Mouse (Mus musculus): ENCODE data around the gene Sgcb.
"Not testable (repeated sequence)": the region's sequence is repeated elsewhere in the genome, so short reads cannot be mapped to it uniquely, and the experiment has no call there.

Sgcb gene

DNA sequence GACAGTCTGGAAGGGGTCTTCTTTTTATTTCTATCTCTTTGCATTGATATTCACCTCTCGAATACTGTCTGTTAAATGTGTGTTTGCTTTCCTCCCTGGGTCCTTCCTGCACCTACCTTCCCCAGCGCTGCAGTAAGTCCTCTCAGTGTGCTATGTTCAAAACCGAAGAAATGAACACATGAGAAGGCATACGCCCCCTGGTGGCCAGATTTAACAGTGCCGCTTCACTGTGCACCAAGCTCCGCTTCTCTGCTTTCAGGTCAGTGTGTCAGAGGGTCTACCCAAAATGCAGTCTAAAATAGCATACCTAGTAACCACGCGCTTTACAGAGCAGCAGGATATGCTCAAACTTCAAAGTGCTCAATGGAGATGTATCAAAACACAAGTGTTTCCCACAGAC, 14.4 kb downstream of the Sgcb start:
- peak; percentile 87 for DNase-seq (ENCODE audit: low read depth, low spot score)

DNA sequence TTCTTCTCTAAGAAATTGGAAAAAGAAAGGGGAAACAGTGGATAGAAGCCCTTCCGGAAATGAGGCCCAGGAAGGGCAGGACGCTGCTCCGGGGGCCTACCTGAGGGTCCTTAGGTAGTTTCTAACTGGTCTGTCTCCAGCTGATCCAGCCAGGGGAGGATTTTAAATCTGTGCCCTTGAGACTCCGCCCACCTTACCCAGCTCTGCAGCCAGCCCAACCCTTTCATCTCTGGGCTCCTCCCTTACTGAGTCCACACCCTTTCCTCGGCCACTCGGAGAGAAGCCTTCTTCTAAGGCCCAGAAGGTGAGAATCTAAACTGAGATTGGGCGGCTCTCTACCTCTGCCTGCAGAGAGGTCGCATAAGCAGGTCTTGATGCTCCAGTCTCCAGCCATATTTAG, 15.3 kb downstream of the Sgcb start, which contains the start of gene Lrrc66:
Lrrc66 (minus strand) TSS at position 236 of the 400 bp plus-strand sequence.
- peak; percentile 73 for DNase-seq (ENCODE audit: low read depth, low spot score)

DNA sequence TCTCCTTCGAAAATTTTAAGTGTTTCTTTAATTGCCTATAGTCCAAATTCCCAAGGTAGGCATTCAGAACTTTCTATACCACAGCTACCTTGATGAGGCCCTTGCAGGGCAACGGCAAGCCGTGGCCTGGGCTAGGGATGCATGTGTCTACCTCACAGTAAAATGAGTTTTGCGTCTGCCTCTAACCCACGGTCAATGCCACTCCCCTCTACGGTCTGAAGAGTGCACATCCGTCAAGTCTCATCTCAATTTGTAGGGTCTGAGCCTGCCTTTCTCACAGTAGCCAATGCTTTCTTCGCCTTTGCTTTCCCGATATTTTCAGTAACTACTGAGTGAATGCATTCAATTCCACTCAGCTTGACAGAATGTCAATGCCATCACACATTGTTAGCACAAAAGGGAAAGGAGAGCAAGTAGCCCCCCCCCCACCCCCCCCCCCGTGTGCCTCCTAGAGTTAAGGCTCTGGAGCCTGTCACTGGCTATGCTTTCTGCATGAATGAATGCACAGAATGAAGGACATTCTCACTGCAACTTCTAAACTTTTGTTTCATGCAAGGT, 16.5 kb downstream of the Sgcb start:
- DNase-seq (ENCODE audit: low read depth, low spot score): no peak

DNA sequence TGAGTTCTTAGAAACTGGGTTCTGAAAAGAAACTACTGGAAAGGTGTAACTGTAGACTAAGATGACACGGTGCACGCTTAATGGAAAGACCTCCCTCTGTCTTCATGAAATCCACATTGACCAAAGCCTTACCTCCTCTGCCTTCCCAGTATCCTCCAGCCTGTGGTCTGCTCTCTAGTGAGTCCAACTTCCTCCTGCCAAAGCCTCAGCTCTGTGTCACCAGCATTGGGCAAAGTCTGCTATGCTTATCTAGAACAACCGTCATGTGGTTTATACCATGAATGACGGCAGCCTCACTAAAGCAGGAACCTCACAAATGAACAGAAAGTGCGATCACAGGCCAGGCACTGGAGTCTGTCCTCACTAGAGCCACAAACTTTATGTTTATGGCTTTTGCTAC, 17.4 kb downstream of the Sgcb start:
- DNase-seq (ENCODE audit: low read depth, low spot score): no peak

DNA sequence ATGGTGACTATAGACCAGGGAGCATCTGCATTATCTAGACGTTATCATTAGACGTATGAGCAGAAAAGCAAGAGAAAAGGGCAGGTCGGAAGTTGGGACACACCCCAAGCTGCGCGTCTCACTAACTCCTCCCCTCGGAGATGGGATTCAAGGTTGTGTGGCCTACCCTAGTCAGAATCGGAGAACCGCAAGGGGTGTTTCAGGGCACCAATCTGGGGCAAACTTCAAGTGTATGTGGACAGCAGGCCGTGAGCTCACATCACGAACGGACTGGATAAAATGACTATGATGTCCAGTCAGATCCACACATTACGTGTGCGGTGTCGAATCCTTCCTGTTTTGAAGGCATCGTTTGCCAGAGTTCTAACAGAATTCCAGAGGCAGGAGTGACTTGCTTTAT, 19.6 kb downstream of the Sgcb start:
- DNase-seq (ENCODE audit: low read depth, low spot score): no peak

DNA sequence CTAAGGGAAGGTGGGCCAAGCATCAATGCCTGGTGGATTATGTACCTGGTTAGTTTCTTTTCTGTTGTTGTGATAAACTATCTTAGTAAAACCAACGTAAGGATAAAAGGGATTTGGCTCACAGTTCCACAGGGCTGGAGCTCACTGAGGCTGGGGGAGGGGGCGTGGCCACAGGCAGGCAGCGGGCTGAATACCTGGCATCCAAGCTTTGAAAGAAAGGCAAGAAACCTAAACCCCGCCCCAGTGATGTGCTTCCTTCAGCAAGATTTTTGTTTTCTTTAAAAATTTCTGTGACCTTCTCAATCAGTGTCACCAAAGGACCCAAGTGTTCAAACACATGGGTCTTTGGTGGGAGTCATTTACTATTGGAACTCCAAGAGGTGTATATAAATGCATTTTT, 20.0 kb downstream of the Sgcb start:
- no peak for DNase-seq (ENCODE audit: low read depth, low spot score)

DNA sequence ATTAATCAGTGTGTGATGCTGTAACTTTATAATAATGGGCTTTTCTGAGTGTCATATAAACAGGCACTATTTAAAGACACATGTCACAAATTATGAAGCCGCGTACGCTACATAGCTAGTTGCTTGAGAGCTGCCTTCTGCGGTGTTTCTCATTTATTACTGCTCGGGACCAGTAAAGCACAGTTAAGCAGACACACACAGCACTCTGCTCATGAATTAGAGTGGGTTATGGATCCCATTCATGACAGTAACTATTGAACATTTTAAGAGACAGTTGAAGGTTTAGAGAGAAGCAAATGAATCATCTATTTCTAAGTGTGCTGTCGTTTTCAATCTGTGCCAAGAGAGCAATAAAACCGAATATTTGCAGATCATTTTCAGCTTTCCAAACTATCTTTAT, 20.7 kb downstream of the Sgcb start:
- no peak for DNase-seq (ENCODE audit: low read depth, low spot score)

DNA sequence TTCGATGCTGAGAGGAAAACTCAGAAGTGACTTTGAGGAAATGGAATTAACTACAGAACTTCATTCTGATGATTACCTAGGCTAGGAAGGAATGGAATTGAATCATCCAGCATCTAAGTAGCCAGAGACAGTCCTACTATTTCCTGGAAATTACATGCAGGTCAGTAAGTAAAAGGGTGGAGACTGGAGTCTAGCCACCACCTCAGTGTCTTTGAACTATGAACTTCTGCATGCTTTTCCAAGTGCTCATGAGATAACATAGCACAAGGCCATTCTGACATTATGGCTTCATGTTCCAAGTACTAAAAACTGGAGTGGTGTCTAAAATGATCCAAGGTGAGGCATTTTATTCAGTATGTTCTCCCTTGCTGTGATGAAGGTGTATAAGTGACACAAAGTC, 22.1 kb downstream of the Sgcb start:
- DNase-seq (ENCODE audit: low read depth, low spot score): no peak

DNA sequence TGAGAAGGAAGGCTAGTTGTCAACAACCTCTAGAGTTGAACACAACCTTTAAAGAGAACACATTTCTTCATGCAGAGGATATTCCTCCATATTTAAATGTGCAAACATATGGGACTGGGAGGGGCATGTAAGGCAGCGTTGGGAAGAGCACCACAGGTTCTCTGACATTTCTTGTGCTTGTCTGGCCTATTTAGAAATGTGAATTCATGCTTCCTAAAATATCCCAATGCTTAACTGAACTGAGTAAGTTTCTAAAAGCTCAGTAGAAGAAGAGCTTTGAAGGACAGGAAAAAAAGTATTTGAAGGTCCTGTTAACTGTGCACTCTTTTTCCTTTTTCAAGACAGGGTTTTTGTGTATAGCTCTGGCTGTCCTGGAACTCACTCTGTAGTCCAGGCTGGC, 28.6 kb downstream of the Sgcb start:
- no peak for DNase-seq (ENCODE audit: low read depth, low spot score)

DNA sequence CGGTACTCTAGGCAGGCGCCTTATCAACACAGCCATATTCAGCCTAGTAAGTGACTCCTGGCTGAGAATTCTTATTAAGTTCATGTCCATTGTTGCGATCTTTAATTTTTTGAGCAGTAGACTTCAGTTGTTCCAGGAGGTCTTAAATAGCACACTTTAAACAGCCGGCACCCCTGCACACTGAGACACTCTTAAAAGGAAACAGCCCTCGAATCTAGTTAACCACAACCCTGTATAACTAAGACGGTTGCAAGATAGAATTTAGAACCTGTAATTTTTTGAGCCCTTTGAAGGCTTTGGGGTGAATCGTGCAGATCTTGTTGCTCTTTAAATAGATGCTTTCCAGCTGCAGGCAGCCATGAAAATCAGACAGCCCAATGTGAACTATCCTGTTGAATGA, 32.4 kb downstream of the Sgcb start:
- DNase-seq (ENCODE audit: low read depth, low spot score): no peak

DNA sequence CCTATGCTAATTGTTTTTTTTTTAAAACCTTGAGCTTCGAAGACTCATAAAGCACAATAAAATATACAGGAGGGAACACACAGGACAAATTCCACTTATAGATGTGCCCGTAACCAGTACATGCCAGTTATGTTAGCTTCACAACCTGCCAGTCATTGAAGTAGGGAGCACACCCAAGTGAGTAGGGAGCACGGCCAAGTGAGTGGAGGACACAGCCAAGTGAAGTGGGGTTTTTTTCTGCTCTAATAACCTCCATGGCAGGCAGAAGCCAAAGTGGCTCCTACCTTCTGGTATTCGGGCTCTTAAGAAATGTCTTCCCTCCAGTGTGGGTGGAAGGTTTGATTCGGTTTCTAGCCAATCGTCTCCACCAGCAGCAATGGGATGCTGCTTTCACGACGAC, 34.3 kb downstream of the Sgcb start:
- DNase-seq (ENCODE audit: low read depth, low spot score): no peak

DNA sequence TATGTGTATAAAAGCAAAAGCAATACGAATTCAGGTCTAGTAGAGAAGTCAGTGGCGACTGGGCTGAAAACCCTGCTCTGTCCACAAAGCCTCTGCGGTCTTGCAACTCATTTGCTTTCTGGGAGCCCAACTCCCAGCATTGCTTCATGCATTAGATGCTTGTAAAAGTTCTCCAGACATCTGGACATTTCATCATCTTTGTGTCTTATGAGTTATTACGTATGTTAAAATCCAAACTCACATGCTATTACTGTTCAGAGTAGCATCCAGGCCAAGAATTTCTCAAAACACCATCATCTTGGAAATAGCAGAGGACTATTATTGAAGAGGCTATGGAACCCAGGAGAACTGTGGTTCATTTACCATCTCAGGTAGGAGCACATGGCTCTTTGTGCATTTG, 36.5 kb downstream of the Sgcb start:
- DNase-seq (ENCODE audit: low read depth, low spot score): no peak

DNA sequence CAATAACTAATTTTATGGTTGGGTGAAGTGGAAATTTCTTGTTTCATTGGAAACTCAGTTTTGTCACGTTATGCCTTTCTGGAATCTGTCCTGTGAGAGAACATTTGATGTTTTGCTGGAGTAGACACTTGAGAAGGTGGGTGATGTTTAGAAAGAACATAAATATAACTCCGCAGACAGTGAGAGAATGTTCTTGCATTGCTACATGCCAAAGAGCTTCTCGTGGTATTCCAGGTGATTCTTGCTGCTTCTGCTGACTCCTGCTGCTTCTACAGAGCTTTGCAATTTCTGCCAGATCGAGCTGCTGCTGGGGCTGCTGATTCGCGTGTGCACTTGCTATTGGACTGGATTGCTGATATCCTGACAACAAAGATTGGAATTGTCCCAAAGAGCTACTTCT, 42.6 kb downstream of the Sgcb start:
- no peak for DNase-seq (ENCODE audit: low read depth, low spot score)

DNA sequence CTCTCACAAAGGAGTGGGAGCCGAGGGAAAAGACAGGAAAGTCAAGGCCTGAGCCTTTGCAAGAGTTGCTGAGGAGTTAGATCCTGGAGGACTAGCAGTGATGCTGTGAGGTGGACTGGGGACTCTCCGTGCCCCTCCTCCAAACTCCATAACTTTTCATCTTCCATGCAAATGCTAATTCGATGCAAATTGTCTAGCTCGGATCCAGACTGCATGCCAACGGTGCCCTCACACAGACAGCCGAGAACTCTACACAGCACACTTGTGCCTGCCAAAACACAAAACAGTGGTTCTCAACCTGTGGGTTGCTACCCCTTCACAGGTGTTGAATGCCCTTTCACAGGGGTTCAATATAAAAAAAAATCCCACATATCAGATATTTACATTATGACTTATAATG, 43.0 kb downstream of the Sgcb start:
- DNase-seq (ENCODE audit: low read depth, low spot score): no peak

DNA sequence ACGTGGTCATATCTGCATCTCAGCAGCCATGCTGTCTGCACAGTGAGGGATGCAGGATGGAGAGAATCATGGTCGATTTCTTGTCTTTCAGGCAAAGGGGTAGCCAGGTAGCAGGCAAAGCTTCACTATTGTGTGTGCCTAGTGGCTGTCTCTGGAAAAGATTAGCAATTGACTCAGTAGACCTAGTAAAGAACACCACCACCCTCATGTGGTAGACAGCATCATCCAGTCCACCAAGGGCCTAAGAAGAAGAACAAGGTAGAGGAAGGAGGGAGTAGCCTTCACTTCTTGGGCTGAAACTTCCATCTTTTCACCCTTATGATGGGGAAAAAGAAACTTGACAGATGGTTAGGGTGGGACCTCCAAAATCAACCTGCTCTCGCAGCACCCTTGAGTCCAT, 44.7 kb downstream of the Sgcb start:
- no peak for DNase-seq (ENCODE audit: low read depth, low spot score)

DNA sequence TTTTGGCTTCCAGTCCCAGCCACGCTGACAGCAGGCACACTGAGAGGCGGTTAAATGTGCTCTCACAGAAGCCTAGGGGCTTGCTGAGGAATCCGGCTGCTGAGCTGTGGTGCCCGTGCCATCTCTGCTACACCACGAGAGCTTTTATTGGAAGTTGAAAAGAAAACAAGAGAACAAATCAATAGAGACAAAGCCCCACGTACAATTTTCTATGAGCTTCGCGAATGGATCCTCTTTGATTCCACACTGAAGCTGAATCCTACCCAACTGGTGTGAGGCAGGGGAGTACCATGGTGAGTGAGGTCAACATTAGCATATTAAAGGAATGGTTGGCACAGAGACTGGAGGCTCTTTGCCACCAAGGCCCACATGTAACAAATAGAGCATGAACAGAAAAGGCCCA, 46.2 kb downstream of the Sgcb start:
- DNase-seq (ENCODE audit: low read depth, low spot score): no peak

DNA sequence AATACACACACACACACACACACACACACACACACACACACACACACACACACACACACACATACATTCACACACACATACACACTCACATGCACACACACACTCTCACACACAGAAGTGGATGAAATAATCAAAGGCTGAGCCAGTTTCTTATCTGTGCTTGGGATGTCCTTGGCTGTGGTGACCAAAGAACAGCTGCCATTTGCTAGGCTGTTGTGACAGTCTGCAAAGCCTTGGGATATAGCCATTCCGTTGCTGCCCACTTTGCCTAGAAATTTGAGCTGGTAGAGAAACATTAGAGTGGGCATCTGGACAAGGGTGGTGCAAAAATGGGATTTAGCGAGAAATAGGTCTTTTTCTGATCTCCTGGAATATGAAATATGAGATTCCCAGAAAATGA, 47.6 kb downstream of the Sgcb start:
- no peak for DNase-seq (ENCODE audit: low read depth, low spot score)

DNA sequence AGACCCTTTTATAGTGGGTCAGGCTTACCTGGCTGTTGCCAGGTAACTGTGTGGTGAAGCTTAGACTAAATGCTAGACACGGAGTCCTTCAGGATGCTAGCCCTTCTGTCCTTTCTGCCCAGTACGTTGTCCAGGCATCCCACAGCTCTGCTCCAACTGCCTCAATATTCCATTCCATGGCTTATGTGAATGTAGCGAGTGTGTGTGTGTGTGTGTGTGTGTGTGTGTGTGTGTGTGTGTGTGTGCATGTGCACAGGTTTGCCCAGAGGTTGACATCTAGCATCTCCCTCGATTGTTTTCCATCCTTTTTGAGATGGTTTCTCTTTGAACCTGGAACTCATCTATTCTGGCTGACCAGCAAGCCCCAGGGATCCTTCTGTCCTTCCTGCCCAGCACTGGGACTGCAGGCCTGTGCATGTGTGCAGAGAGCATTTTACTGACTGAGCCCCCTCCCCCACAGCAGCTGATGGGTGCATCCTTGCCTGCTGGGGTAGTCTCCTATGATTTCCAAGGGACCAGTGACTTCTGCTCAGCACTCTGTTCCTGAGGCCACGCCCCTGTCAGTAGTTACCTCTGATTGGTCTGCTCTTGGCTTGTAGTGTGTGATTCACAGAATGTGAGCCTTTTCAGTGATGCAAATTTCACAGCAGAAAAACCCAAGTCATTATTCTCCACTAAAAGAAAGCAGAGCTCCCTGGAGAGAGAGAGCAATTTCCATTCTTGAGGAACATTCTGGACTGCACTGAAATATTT, 48.5 kb downstream of the Sgcb start:
- DNase-seq (ENCODE audit: low read depth, low spot score): peak; percentile 67

DNA sequence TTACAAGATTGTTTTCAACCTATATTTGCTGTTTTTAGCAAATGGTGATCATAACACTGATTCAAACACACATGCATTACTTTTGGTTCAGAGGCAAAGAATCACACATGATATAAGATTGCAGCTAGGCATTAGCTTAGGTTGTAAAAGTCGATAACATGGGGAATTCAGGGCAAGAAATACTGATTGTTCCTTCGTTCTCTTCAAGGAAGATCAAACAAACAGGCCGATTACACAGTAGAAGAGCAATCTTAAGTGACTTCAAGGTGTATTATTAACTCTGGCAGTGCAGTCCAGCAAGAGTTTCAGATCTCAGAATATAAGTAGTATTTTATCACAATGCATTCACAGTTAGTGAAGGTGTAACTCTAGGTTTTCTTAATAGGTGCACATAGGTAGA, 60.5 kb downstream of the Sgcb start:
- no peak for DNase-seq (ENCODE audit: low read depth, low spot score)

DNA sequence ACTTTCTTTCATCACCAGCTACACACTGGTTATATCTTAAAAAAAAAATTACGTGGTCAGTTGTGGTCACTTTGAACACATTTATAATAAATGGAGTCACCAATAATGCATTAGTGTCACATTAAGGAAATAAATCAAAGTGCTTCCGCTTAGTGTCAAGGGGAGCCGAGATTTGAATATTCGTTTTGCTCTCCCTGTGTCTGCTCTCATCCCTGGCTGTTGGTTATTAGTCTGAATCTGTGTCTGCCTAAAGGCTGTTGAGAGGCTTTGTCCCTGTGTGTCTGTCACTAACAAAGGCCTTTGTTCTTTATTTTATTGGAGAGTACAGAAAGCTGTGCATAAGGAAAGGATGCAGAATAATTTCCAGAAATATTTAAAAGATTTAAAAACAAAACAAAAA, 61.0 kb downstream of the Sgcb start:
- no peak for DNase-seq (ENCODE audit: low read depth, low spot score)

DNA sequence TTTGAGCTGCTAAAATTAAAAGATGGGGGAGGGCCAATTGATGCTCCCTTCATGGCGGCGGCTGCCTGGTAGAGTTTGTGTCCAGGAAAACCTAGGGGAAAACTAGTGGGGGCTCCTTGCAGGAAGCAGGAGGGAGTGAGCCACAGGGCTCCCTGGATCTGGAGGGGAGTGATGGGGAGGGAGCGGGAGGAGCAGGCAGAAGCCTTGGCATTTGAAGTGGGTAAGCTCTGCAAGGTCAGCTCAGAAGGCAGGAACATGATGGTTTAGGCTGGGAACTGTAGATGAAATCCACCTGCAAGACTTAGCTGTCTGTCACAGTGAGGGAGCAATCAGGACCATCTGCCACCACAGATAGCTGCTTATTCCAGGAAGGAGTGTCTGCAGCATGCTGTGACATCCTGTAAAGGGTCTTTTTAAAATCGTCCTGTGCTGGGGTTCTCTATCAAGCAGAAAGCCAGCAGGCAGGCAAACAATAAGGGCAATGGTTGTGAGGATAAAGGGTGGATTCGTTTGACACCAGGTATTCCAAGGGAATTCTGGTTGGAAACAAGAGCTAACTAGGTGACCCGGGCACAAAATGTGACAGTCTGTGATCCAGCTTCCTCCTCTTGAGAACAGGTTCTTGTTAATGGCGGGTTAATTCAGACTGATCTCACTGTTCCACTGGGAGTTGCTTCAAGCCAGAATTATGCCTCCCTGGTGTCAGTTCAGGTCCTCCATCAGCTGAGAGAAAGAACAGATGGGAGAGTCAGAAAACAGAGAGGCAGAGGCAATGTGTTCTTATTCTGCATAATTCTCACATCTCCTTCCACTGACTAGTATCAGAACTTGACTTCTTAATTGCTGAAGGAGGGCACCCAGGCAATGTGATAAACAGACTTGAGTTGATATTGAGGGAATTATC, 62.1 kb downstream of the Sgcb start:
- DNase-seq (ENCODE audit: low read depth, low spot score): no peak

DNA sequence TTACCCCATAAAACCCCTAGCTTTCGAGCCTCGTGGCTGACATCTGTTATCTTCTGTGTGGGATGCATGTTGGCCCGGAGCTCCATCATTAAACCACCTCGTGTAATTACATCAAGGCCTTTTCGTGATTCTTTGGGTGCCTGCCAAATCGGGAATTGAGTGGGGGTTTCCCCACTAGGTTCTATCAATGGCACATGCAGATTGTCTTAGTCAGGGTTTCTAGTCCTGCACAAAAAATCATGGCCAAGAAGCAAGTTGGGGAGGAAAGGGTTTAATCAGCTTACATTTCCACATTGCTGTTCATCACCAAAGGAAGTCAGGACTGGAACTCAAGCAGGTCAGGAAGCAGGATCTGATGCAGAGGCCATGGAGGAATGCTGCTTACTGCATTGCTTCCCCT, 63.6 kb downstream of the Sgcb start:
- DNase-seq (ENCODE audit: low read depth, low spot score): not testable (repeated sequence)

Measured in R1 (cell line).